18 mouse cellular contexts compared by ENCODE assay signal in the genomic region with DNA sequence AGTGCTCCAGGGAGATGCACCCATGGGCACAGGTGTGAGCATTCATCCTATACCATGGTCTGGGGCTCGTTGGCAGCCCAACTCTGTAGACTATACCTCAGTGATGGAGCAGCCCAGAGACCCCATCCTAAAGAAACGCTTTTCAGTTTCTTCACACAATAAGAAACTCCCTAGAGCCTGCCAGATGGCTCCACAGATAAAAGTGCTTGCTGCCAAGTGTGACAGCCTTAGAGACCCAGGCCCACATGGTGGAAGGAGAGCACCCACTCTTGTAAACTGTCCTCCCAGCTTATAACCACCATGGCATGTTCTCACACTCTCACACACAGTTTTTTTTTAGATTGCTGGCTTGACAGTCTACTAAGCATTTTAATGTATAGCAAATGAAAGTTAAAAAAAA.
"Had no signal": no experiment of that assay in that cellular context is flagged by ENCODE, and none has a peak within 500 bp of the region (broad histone marks: within the 10 kb centered on the region; RNA-seq: fewer than 3 reads in every experiment).

No protein-coding gene starts in this region.

- H3K27me3 ChIP-seq: midbrain, embryonic 12.5 days; neural tube, embryonic 13.5 days; neural tube, embryonic 15.5 days; stomach, embryonic 15.5 days had no signal

- DNase-seq: lung, adult 18-20 months; lung, embryonic 14.5 days; lung, postnatal 10 days; lung, postnatal 4 days; midbrain, embryonic 14.5 days; retina, postnatal 1 day; right cerebral cortex, adult 18-20 months; right cerebral cortex, postnatal 14 days; thymus, adult 2 months; thymus, postnatal 25 days; thymus, postnatal 4 days had no signal

- H3K4me2 ChIP-seq: lung, embryonic 14.5 days; midbrain, embryonic 12.5 days; neural tube, embryonic 13.5 days; neural tube, embryonic 15.5 days; stomach, embryonic 15.5 days had no signal

- H3K9ac ChIP-seq: lung, embryonic 14.5 days; midbrain, embryonic 12.5 days; neural tube, embryonic 13.5 days; neural tube, embryonic 15.5 days; stomach, embryonic 15.5 days had no signal

- H3K27ac ChIP-seq: midbrain, embryonic 10.5 days; midbrain, embryonic 12.5 days; neural tube, embryonic 13.5 days; neural tube, embryonic 15.5 days; stomach, embryonic 15.5 days; stomach, postnatal 0 days had no signal

- H3K4me1 ChIP-seq: midbrain, embryonic 12.5 days; neural tube, embryonic 13.5 days; neural tube, embryonic 15.5 days; stomach, embryonic 15.5 days had no signal

- H3K4me3 ChIP-seq: midbrain, embryonic 10.5 days; midbrain, embryonic 12.5 days; myocyte; neural tube, embryonic 13.5 days; neural tube, embryonic 15.5 days; stomach, embryonic 15.5 days had no signal

- H3K9me3 ChIP-seq: midbrain, embryonic 10.5 days; midbrain, embryonic 12.5 days; neural tube, embryonic 13.5 days; neural tube, embryonic 15.5 days; stomach, embryonic 15.5 days had no signal

- H3K36me3 ChIP-seq: midbrain, embryonic 10.5 days; midbrain, embryonic 12.5 days; neural tube, embryonic 13.5 days; neural tube, embryonic 15.5 days; stomach, embryonic 15.5 days had no signal
